Mouse (Mus musculus) heart, postnatal 0 days (tissue): ENCODE measurements around the gene Pck2. TPM values are rescaled to one million over a fixed set of nuclear protein-coding genes. Genes with fewer than 3 reads are reported as not detected.

Experiments
- ATAC-seq: fragments of 200-750 bp; cut with Nextera tagmentation; 2 replicates; pipeline ENCODE4 v1.8.0; 2017; ENCODE audit warnings: low read depth, moderate number of reproducible peaks, moderate library complexity; ENCODE audit not compliant: insufficient read depth
- DNase-seq: peaks from one replicate; pipeline ENCODE4 v3.0.0-alpha.2; 2016; ENCODE audit warnings: low spot score
- H3K27ac ChIP-seq: fragments of 300-500 bp; sonication (generic); 2 replicates; pipeline ENCODE4 v1.5.1; 2014; ENCODE audit warnings: low read depth, mild to moderate bottlenecking
- H3K27me3 ChIP-seq: fragments of 300-500 bp; sonication (generic); 2 replicates; pipeline ENCODE4 v1.6.1; 2014; ENCODE audit warnings: low read length, mixed read lengths; ENCODE audit not compliant: control insufficient read depth, insufficient read depth
- H3K36me3 ChIP-seq: fragments of 300-500 bp; sonication (generic); replicated peaks from 2 replicates; pipeline ENCODE4 v1.6.1; 2014; ENCODE audit warnings: low read length, mixed read lengths; ENCODE audit not compliant: control insufficient read depth, insufficient read depth
- H3K4me1 ChIP-seq: fragments of 300-500 bp; sonication (generic); 2 replicates; pipeline ENCODE4 v1.6.1; 2014; ENCODE audit warnings: antibody characterized with exemption; ENCODE audit not compliant: control insufficient read depth, insufficient read depth
- H3K4me2 ChIP-seq: fragments of 300-500 bp; sonication (generic); 2 replicates; pipeline ENCODE4 v1.6.1; 2014; ENCODE audit warnings: low read depth, mild to moderate bottlenecking, low read length, moderate library complexity
- H3K4me3 ChIP-seq: fragments of 300-500 bp; sonication (generic); 2 replicates; pipeline ENCODE4 v1.5.1; 2014; ENCODE audit warnings: low read depth, low read length
- H3K9ac ChIP-seq: fragments of 300-500 bp; sonication (generic); replicated peaks from 2 replicates; pipeline ENCODE4 v1.6.1; 2014; ENCODE audit warnings: low read depth, low read length, mixed read lengths
- H3K9me3 ChIP-seq: fragments of 300-500 bp; sonication (generic); replicated peaks from 2 replicates; pipeline ENCODE4 v1.6.1; 2016; ENCODE audit warnings: low read length; ENCODE audit not compliant: control insufficient read depth
- CTCF ChIP-seq: IDR thresholded peaks from 2 replicates; pipeline ENCODE4 v1.5.1; 2016; ENCODE audit warnings: antibody characterized with exemption, control low read depth, low read depth
- EP300 ChIP-seq: IDR thresholded peaks from 2 replicates; pipeline ENCODE4 v1.6.1; 2016; ENCODE audit warnings: antibody characterized with exemption, low read depth
- WGBS: fragments of 180-500 bp; shearing (Covaris S2); extraction: QIAGEN DNeasy Blood & Tissue Kit; methylation state at CpG from one replicate; pipeline ENCODE4 v1.1.7; 2014; 5-methylcytosine and 5-hydroxymethylcytosine counted together
- polyA plus RNA-seq: library from polyadenylated mRNA; unstranded; fragments of >200 nt; fragmentation: Nextera tagmentation; extraction: Ambion mirVana; gene quantifications from 2 replicates; pipeline ENCODE4 v1.2.1, GENCODE M21; 2015
- total RNA-seq: library from RNA; depleted of rRNA; stranded (reverse); fragments of >200 nt; gene quantifications from 2 replicates; pipeline ENCODE4 v1.2.3, GENCODE M21; 2014; ENCODE audit warnings: low replicate concordance

Gene Pck2
- total and polyA plus RNA-seq, 2 experiments from 2014 or later, result 22.6 to 85.2 TPM

DNA sequence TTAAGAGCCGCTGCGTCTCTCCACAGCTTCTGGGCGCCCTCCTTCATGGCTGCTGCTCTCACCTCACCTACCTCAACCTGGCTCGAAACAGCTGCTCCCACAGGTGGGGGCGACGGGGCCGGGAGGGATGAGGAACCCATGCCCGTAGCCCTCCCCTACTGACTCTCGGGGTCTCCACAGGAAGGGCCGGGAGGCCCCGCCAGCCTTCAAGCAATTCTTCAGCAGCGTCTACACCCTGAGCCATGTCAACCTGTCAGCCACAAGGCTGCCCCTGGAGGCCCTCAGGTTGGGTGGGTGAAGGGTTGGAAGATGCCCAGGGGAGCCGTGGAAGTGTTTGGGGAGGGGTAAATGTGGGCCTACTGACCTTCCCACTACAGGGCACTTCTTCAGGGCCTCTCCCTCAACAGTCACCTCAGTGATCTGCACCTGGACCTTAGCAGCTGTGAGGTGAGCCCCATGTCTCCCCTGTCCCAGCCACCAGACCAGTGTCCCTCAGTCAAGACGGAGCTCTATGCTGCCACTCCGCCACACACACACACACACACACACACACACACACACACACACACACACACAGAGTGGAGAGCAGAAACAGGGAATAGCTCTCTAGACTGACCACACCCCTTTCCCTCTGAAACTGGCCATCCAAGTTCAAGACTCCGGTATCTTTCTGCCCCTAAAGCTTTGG, 43.2 kb upstream of the Pck2 start:
- peak; percentile 27 for ATAC-seq
- Histone ChIP-seq H3K27ac (no peak overlapping the region), H3K36me3 (no peaks in the 10 kb centered on the region), H3K4me2 (peak overlapping the region; percentile 21; the same call in 1 of the 2 replicates), H3K9ac (no peak overlapping the region), H3K9me3 (no peaks in the 10 kb centered on the region), H3K27me3 (no peaks in the 10 kb centered on the region), H3K4me1 (peaks cover 8% of the 10 kb centered on the region), H3K4me3 (no peak overlapping the region)
- WGBS, result 46% methylated on average over 15 of the region's 16 CpGs
- DNase-seq, result no peak
- no peak for TF ChIP-seq EP300

- TF ChIP-seq CTCF (peak; percentile 99), EP300 (no peak)
- no peaks in the 10 kb centered on the region for H3K36me3 ChIP-seq
- 23% methylated on average over 6 of the region's 6 CpGs for WGBS
- no peak overlapping the region for H3K9ac ChIP-seq
- ATAC-seq, result peak; percentile 62
- no peak overlapping the region for H3K4me3 ChIP-seq
- no peak overlapping the region for H3K27ac ChIP-seq
- peaks cover 8% of the 10 kb centered on the region for H3K4me1 ChIP-seq
- H3K27me3 ChIP-seq, result no peaks in the 10 kb centered on the region
- no peak overlapping the region for H3K4me2 ChIP-seq
- peak; percentile 85 for DNase-seq
- H3K9me3 ChIP-seq, result no peaks in the 10 kb centered on the region
These were observed 42.6 kb upstream of the Pck2 start for GRCm38 (mm10) chr14:55497449-55497821.

DNA sequence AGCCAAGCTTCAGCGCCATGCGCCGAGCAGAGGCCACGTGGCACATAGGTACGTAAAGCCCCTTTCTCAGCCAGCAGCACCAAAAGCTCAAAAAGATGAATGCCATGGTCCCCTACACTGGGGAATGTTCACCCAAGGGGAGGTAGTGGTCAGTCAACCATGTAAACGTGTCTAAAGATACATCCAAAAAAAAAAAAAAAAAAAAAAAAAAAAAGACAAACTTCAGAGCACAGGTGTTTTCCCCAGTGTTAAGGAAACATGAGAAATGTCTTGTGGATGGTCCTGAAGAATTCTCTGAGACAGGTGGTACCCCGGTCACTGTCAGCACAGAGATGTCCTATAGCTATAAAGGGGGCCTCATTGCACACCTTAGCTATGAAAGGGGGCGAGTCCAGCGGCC, 34.5 kb upstream of the Pck2 start:
- no peaks in the 10 kb centered on the region for H3K36me3 ChIP-seq
- ATAC-seq, result no peak
- 80% methylated on average over 9 of the region's 9 CpGs for WGBS

DNA sequence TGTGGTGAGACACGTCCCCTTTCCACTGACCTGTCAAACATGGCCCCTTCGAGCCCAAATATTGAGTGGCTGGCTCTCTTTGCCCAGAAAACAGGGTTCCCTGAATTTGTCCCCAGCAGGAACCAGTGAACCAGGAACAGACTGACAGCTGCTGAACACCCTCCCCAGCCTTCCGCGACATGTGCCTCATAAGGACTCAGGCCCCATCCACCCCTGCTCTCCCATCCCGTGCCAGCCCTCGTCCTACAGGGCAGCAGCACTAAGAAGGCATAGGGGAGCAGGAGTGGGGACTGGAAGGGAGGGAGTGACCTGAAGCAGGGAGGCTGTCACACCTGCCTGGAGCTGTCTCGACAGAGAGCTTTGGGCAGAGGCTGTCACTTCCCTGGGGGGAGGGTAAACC, 32.3 kb upstream of the Pck2 start:
- H3K36me3 ChIP-seq, result no peaks in the 10 kb centered on the region
- H3K4me1 ChIP-seq, result peaks cover 5% of the 10 kb centered on the region; the same call in 1 of the 2 replicates
- no peak overlapping the region for H3K4me3 ChIP-seq
- H3K9ac ChIP-seq, result no peak overlapping the region
- TF ChIP-seq CTCF, result no peak
- TF ChIP-seq EP300, result no peak
- DNase-seq (no peak), ATAC-seq (no peak)
- peaks cover 20% of the 10 kb centered on the region for H3K27me3 ChIP-seq
- 48% methylated on average over 7 of the region's 7 CpGs for WGBS
- no peaks in the 10 kb centered on the region for H3K9me3 ChIP-seq
- H3K4me2 ChIP-seq, result no peak overlapping the region
- no peak overlapping the region for H3K27ac ChIP-seq

More for the DNA sequence above, 34.5 kb upstream of the Pck2 start:
- H3K27me3 ChIP-seq, result 0 out of 2 replicates have a peak, but pooled peaks cover under 1% of the 10 kb centered on the region
- TF ChIP-seq CTCF, result no peak
- H3K4me1 ChIP-seq, result peaks cover 4% of the 10 kb centered on the region; the same call in 1 of the 2 replicates
- H3K27ac ChIP-seq, result no peak overlapping the region
- no peak overlapping the region for H3K9ac ChIP-seq
- H3K4me2 ChIP-seq, result no peak overlapping the region
- no peaks in the 10 kb centered on the region for H3K9me3 ChIP-seq
- DNase-seq, result no peak
- no peak overlapping the region for H3K4me3 ChIP-seq

DNA sequence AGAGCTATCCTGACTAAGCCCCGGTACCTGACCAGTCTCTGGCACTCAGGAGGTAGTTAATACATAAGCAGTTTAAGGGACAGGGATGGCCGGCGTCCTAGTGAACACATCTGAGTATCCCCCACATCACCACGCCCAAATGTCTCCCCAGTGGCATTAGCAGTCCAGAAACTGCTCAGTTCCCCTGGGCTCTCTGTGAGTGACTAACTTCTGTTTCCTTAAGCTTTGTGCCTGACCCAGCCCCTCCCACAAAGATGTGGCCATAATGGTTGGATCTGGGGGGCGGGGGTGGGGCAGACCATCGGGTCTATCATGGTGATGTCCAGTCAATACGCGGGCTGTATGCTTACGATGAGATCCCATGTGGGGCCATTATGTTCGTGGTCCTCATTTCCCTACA, 30.5 kb upstream of the Pck2 start:
- Histone ChIP-seq H3K4me3 (no peak overlapping the region), H3K4me2 (no peak overlapping the region), H3K27me3 (peaks cover 23% of the 10 kb centered on the region), H3K36me3 (no peaks in the 10 kb centered on the region), H3K9ac (no peak overlapping the region), H3K9me3 (no peaks in the 10 kb centered on the region), H3K4me1 (peaks cover 5% of the 10 kb centered on the region; the same call in 1 of the 2 replicates), H3K27ac (no peak overlapping the region)
- TF ChIP-seq CTCF, result no peak
- TF ChIP-seq EP300, result no peak
- WGBS, result 79% methylated on average over 10 of the region's 10 CpGs
- ATAC-seq, result no peak
- no peak for DNase-seq

DNA sequence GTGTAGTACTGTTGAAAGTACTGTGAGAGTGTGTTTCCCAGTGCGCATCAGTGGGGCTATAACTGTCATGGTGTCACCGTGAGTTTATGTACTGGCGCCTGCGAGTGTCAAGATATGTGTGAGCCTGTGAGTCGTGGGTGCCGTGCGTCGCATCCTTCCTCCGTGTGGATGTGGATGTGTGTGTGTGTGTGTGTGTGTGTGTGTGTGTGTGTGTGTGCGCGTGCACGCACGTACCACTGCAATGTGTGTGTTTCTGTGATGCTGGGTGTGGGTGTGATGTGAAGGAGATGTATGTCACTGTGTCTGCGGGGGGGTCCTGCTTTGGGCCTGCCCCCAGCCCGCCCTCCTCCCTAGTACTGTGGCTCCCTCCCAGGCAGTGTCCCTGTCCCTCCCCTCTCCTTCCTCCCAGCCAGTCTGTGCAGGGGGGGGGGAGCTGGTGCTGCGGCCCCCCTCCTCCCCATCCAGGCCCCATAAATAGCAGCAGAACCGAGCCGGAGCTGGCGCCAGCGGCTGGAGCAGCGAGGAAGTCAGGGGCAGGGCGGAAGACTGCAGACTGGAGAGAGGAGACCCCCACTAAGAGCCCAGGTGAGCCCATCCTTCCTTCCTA, 29.8 kb upstream of the Pck2 start, which contains the start of gene Cpne6:
Gene Cpne6, plus strand, starts transcription at position 321 of the 607 bp plus-strand sequence.
- ATAC-seq (no peak), DNase-seq (no peak)
- peaks cover 5% of the 10 kb centered on the region; the same call in 1 of the 2 replicates for H3K4me1 ChIP-seq
- WGBS, result 52% methylated on average over 21 of the region's 22 CpGs
- no peak within 1 kb of the TSS for H3K9ac ChIP-seq
- no peak for TF ChIP-seq EP300
- TF ChIP-seq CTCF, result no peak
- H3K4me3 ChIP-seq, result no peak within 1 kb of the TSS
- no peak within 1 kb of the TSS for H3K27ac ChIP-seq
- no peaks in the 10 kb centered on the region for H3K36me3 ChIP-seq
- H3K4me2 ChIP-seq, result no peak within 1 kb of the TSS
- peaks cover 23% of the 10 kb centered on the region for H3K27me3 ChIP-seq
- H3K9me3 ChIP-seq, result no peaks in the 10 kb centered on the region
